Mouse (Mus musculus): ENCODE results near the gene Nudt10. TPM values are rescaled to one million over a fixed set of nuclear protein-coding genes. Genes with fewer than 3 reads are reported as not detected.
"Not testable (repeated sequence)": the region's sequence is repeated elsewhere in the genome, so short reads cannot be mapped to it uniquely, and the experiment has no call there.

Gene Nudt10
- 59.4 and 63.8 TPM in 2 replicates for polyA plus RNA-seq (2015; fragmentation: Nextera tagmentation; extraction: Ambion mirVana)

DNA sequence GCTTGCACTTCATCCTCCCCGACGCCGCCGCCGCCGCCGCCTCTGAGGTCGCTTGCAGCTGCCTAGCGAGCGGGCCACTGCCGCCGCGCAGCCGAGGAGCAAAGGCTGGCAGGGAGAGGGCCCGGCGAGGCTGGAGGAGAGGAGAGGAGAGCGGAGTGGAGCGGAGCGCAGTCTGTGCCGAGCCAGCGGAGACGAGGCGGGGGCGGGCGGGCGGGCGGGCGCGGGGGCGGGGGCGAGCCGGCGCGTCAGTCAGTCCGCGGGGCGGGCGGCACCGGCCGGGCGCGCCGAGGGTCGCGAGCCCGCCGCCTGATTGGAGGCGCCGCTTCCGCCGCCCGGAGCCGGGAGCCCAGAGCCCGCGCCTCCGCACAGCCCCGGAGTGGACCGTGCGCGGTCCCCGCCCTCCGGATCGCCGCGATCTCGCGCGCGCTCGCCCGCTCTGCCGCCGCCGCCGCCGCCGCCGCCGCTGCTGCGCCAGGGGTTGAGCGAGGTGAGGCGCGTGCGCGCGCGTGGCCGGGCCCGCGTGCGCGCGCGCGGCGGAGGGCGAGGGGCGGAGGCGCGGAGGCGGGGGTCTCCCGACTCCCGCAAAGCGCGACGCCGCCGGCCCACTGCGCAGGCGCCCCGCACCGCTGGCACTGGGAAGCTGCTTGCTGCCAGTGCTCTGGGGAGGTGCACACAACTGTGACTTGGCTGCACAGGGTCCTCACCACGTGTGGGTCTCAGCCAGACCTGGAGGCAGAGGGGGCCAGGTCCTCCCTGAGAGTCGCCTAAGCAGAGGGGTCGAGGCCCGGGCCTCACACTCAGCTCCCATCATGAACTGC, at the start of gene Nudt10:
Gene Nudt10, minus strand, starts transcription at position 193 of the 818 bp plus-strand sequence.
- ATAC-seq, result peak; percentile 90
- not testable (repeated sequence) for H3K27ac ChIP-seq (ENCODE audit: low read length); H3K4me1 ChIP-seq (replicated peaks; ENCODE audit: control insufficient read depth, insufficient read depth, low read length); H3K27me3 ChIP-seq (replicated peaks; ENCODE audit: control insufficient read depth, insufficient read depth, low read length); H3K9me3 ChIP-seq (ENCODE audit: control insufficient read depth, low read length); H3K36me3 ChIP-seq (ENCODE audit: control insufficient read depth, insufficient read depth)
- Histone ChIP-seq H3K4me2 (ENCODE audit: low read length) (peak within 1 kb of the TSS; percentile 45), H3K4me3 (replicated peaks; ENCODE audit: low read length) (peak within 1 kb of the TSS; percentile 41), H3K9ac (replicated peaks; ENCODE audit: low read depth, low read length) (peak within 1 kb of the TSS; percentile 46; the same call in 1 of the 2 replicates)
- WGBS, result no CpG with 5 or more reads among the region's 116 CpGs

DNA sequence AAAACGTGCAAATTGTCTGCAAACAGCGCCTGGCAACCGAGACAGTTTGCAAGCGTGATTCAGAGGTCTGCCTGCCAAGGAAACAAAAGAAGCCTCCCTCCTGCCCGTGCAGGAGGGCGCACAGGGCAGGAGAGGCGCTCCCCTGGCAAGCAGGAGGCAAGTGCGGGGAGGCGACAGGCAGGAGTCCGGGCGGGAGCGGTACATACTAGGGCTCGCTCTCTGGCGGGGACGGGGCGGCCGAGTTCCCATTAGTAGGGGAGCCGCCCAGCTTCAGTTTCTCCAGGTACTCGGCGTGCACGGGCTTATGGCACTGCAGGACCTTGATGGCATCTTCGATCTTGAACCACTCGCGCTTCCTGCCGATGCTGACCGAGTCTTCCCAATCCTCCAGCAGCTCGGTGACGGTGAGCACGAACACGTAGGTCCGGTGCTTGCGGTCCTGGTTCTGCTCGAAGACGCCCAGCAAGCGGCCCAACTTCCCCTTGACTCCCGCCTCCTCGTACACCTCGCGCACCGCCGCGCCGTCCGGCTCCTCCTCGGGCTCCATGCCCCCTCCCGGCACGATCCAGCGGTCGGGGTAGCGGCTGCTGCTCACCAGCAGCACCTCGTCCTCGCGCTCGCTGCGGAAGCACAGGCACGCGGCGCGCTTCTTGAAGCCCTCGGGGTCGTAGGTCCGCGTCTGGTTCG, 536 bp downstream of the Nudt10 start:
- peak overlapping the region; percentile 41 for H3K4me3 ChIP-seq (replicated peaks; ENCODE audit: low read length)
- not testable (repeated sequence) for H3K9me3 ChIP-seq (ENCODE audit: control insufficient read depth, low read length); H3K4me2 ChIP-seq (ENCODE audit: low read length); H3K36me3 ChIP-seq (ENCODE audit: control insufficient read depth, insufficient read depth); H3K4me1 ChIP-seq (replicated peaks; ENCODE audit: control insufficient read depth, insufficient read depth, low read length); H3K27ac ChIP-seq (ENCODE audit: low read length); H3K27me3 ChIP-seq (replicated peaks; ENCODE audit: control insufficient read depth, insufficient read depth, low read length)
- peak overlapping the region; percentile 46; the same call in 1 of the 2 replicates for H3K9ac ChIP-seq (replicated peaks; ENCODE audit: low read depth, low read length)
- peak; percentile 60 for ATAC-seq
- WGBS, result no CpG with 5 or more reads among the region's 64 CpGs

DNA sequence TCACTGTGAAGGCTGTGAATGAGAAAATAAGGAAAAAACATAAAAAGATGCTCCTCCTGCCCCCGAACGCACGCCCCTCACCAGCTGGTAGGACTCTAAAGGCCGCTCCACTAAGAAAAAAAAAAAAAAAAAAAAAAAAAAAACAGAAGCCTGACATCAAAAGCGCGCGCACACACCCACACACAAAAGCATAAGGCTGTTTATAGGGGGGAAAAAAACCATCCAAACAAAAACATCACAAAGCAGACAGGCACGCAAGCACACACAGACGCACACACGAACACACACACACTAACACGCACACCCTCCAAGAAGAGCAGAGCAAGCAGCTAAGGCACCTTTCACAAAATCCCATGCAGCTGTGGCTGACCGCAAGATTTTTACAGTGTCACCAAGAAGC, 1.1 kb downstream of the Nudt10 start:
- no peaks in the 10 kb centered on the region for H3K36me3 ChIP-seq (ENCODE audit: control insufficient read depth, insufficient read depth)
- peak overlapping the region; percentile 46; the same call in 1 of the 2 replicates for H3K9ac ChIP-seq (replicated peaks; ENCODE audit: low read depth, low read length)
- H3K27me3 ChIP-seq (replicated peaks; ENCODE audit: control insufficient read depth, insufficient read depth, low read length), result no peaks in the 10 kb centered on the region
- H3K4me2 ChIP-seq (ENCODE audit: low read length), result peak overlapping the region; percentile 45
- ATAC-seq, result no peak
- no peaks in the 10 kb centered on the region for H3K9me3 ChIP-seq (ENCODE audit: control insufficient read depth, low read length)
- H3K27ac ChIP-seq (ENCODE audit: low read length), result no peak overlapping the region
- WGBS, result 23% methylated on average over 11 of the region's 12 CpGs
- peaks cover 2% of the 10 kb centered on the region; the same call in 1 of the 2 replicates for H3K4me1 ChIP-seq (replicated peaks; ENCODE audit: control insufficient read depth, insufficient read depth, low read length)
- peak overlapping the region; percentile 41 for H3K4me3 ChIP-seq (replicated peaks; ENCODE audit: low read length)

Other genes with a start within 250 kb of the Nudt10 start
- 19.0 and 19.3 TPM in 2 replicates for gene Nudt11, start 125.6 kb downstream of the Nudt10 start, polyA plus RNA-seq (2015; fragmentation: Nextera tagmentation; extraction: Ambion mirVana)
- gene AU022751, start 89.6 kb downstream of the Nudt10 start, polyA plus RNA-seq (2015; fragmentation: Nextera tagmentation; extraction: Ambion mirVana), result 0.12 TPM in 1 of 2 replicates, not detected in the other
- 0.22 and 0.25 TPM in 2 replicates for gene Bmp15, start 147.7 kb upstream of the Nudt10 start, polyA plus RNA-seq (2015; fragmentation: Nextera tagmentation; extraction: Ambion mirVana)
- 1.1 and 1.6 TPM in 2 replicates for gene Shroom4, start 226.8 kb upstream of the Nudt10 start, polyA plus RNA-seq (2015; fragmentation: Nextera tagmentation; extraction: Ambion mirVana)

All from forebrain, embryonic 16.5 days (tissue).